Mouse (Mus musculus) neural tube, embryonic 12.5 days (tissue): ENCODE results near the gene Ell3. TPM values are rescaled to one million over a fixed set of nuclear protein-coding genes. Genes with fewer than 3 reads are reported as not detected.

ENCODE experiments used
- ATAC-seq: fragments of 200-750 bp; cut with Nextera tagmentation; 2 replicates; pipeline ENCODE4 v1.8.0; 2017; ENCODE audit warnings: low read depth, mild to moderate bottlenecking, moderate TSS enrichment, moderate library complexity; ENCODE audit not compliant: low FRiP score
- H3K27ac ChIP-seq: fragments of 300-500 bp; sonication (generic); 2 replicates; pipeline ENCODE4 v1.5.1; 2016
- H3K27me3 ChIP-seq: fragments of 300-500 bp; sonication (generic); replicated peaks from 2 replicates; pipeline ENCODE4 v1.6.1; 2016; ENCODE audit warnings: mild to moderate bottlenecking
- H3K36me3 ChIP-seq: fragments of 300-500 bp; sonication (generic); 2 replicates; pipeline ENCODE4 v1.6.1; 2016; ENCODE audit warnings: mild to moderate bottlenecking
- H3K4me1 ChIP-seq: fragments of 300-500 bp; sonication (generic); 2 replicates; pipeline ENCODE4 v1.6.1; 2016
- H3K4me2 ChIP-seq: fragments of 300-500 bp; sonication (generic); replicated peaks from 2 replicates; pipeline ENCODE4 v1.6.1; 2016; ENCODE audit warnings: mild to moderate bottlenecking
- H3K4me3 ChIP-seq: fragments of 300-500 bp; sonication (generic); 2 replicates; pipeline ENCODE4 v1.5.1; 2016
- H3K9ac ChIP-seq: fragments of 300-500 bp; sonication (generic); 2 replicates; pipeline ENCODE4 v1.6.1; 2016; ENCODE audit warnings: mild to moderate bottlenecking
- H3K9me3 ChIP-seq: fragments of 300-500 bp; sonication (generic); 2 replicates; pipeline ENCODE4 v1.6.1; 2016; ENCODE audit warnings: mild to moderate bottlenecking
- WGBS: fragments of 180-500 bp; shearing (Covaris S2); methylation state at CpG from one replicate; pipeline ENCODE4 v1.1.7; 2016; 5-methylcytosine and 5-hydroxymethylcytosine counted together
- microRNA-seq: library from miRNA; unstranded; fragments of <30 nt; microRNA quantifications from one replicate; pipeline ENCODE4, GENCODE M21; 2017
- polyA plus RNA-seq: library from polyadenylated mRNA; unstranded; fragments of >200 nt; fragmentation: Nextera tagmentation; extraction: Ambion mirVana; gene quantifications from 2 replicates; pipeline ENCODE4 v1.2.1, GENCODE M21; 2016

Gene Ell3
- polyA plus RNA-seq, 1 experiment from 2014 or later, result 2.5 TPM

- H3K9me3 ChIP-seq, result no peaks in the 10 kb centered on the region
- H3K9ac ChIP-seq, result peak overlapping the region; percentile 98; the same call in 1 of the 2 replicates
- H3K4me2 ChIP-seq, result peak overlapping the region; percentile 71
- no peak for ATAC-seq
- peaks cover 22% of the 10 kb centered on the region for H3K4me1 ChIP-seq
- H3K27ac ChIP-seq, result no peak overlapping the region
- peak overlapping the region; percentile 97 for H3K4me3 ChIP-seq
- H3K36me3 ChIP-seq, result peaks cover 17% of the 10 kb centered on the region; the same call in 1 of the 2 replicates
- WGBS, result 48% methylated on average over 3 of the region's 3 CpGs
- H3K27me3 ChIP-seq, result no peaks in the 10 kb centered on the region
Observed at GRCm38 (mm10) chr2:121415103-121415502, 29.0 kb downstream of the Ell3 start.

DNA sequence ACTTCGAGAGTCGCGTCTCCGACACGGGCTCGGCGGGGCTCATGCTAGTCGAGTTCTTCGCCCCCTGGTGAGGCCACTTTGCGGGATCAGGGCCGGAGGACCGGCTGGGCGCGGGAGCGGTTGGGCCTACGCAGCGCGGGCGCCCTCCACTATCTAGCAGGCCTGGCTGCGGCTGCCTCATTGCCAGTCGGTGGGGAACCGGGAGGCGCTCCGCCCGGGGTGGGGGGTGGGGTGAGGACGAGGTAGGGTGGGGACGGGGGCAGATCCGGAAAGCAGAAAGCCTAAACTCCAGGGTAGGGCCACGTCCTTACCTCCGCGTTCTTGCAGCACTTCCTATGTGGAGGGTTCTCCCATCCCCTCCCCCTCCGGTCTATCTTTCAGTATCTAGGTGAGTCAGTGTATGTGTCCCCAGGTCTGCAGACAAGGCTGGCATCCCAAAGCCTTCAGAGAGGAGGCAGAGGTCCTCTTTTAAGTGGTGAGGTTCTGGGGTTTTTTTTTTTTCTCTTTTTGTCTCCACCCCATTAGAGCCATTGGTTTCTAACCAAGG is 29.9 kb downstream of the Ell3 start:
- Histone ChIP-seq H3K4me2 (peak overlapping the region; percentile 71), H3K4me1 (peaks cover 22% of the 10 kb centered on the region), H3K27ac (peak overlapping the region; percentile 92), H3K9me3 (no peaks in the 10 kb centered on the region), H3K9ac (peak overlapping the region; percentile 98), H3K4me3 (peak overlapping the region; percentile 97), H3K36me3 (peaks cover 17% of the 10 kb centered on the region; the same call in 1 of the 2 replicates), H3K27me3 (no peaks in the 10 kb centered on the region)
- ATAC-seq, result peak; percentile 52
- WGBS, result 1% methylated on average over 32 of the region's 32 CpGs

- under 1% methylated on average over 68 of the region's 68 CpGs for WGBS
- H3K36me3 ChIP-seq, result peaks cover 13% of the 10 kb centered on the region; the same call in 1 of the 2 replicates
- peak; percentile 99 for ATAC-seq
- peak within 1 kb of the TSS; percentile 98 for H3K9ac ChIP-seq
- H3K27me3 ChIP-seq, result no peaks in the 10 kb centered on the region
- peaks cover 22% of the 10 kb centered on the region for H3K4me1 ChIP-seq
- H3K4me2 ChIP-seq, result peak within 1 kb of the TSS; percentile 71
- peak within 1 kb of the TSS; percentile 97 for H3K4me3 ChIP-seq
- peak within 1 kb of the TSS; percentile 92 for H3K27ac ChIP-seq
- H3K9me3 ChIP-seq, result no peaks in the 10 kb centered on the region
Observed at GRCm38 (mm10) chr2:121413387-121414042, 30.6 kb downstream of the Ell3 start, which contains the start of the genes Pdia3 and Catsper2. Gene Pdia3, plus strand, starts transcription at chr2:121413775. Gene Catsper2, minus strand, starts transcription at chr2:121413792.

DNA sequence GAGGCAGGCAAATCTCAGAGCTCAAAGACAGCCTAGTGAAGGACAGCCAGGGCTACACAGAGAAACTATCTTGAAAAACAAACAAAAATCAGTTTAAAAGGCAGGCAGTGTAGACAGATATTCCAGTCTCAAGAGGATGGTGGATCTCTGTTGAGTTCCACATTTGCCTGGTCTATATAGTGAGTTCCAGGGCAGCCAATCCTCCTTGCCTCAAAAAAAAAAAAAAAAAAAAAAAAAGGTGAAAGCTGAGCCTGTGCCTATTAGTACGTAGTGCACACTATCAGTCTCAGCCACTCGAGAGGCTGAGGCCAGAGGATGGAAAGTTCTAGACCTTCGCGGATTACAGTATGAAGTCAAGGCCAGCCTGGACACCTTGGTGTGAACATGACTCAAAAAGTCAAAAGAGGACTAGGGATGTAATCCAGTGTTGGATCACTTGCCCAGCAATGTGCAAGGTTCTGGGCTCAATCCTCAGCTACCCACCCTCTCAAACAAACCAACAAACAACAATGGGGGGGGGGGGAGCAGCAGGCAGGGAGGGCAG is 31.2 kb downstream of the Ell3 start:
- peaks cover 9% of the 10 kb centered on the region; the same call in 1 of the 2 replicates for H3K36me3 ChIP-seq
- H3K27ac ChIP-seq, result peak overlapping the region; percentile 92
- peak overlapping the region; percentile 71 for H3K4me2 ChIP-seq
- H3K27me3 ChIP-seq, result no peaks in the 10 kb centered on the region
- H3K9ac ChIP-seq, result peak overlapping the region; percentile 98
- H3K9me3 ChIP-seq, result no peaks in the 10 kb centered on the region
- no peak for ATAC-seq
- peak overlapping the region; percentile 97 for H3K4me3 ChIP-seq
- peaks cover 22% of the 10 kb centered on the region for H3K4me1 ChIP-seq
- 12% methylated on average over 4 of the region's 4 CpGs for WGBS

- ATAC-seq, result no peak
- H3K4me1 ChIP-seq, result no peaks in the 10 kb centered on the region
- H3K27me3 ChIP-seq, result no peaks in the 10 kb centered on the region
- H3K27ac ChIP-seq, result no peak overlapping the region
- H3K9ac ChIP-seq, result no peak overlapping the region
- H3K4me3 ChIP-seq, result no peak overlapping the region
- WGBS, result 31% methylated on average over 4 of the region's 4 CpGs
- H3K4me2 ChIP-seq, result no peak overlapping the region
- H3K9me3 ChIP-seq, result no peaks in the 10 kb centered on the region
- no peaks in the 10 kb centered on the region for H3K36me3 ChIP-seq
Observed at GRCm38 (mm10) chr2:121408160-121408559, 35.9 kb downstream of the Ell3 start.

DNA sequence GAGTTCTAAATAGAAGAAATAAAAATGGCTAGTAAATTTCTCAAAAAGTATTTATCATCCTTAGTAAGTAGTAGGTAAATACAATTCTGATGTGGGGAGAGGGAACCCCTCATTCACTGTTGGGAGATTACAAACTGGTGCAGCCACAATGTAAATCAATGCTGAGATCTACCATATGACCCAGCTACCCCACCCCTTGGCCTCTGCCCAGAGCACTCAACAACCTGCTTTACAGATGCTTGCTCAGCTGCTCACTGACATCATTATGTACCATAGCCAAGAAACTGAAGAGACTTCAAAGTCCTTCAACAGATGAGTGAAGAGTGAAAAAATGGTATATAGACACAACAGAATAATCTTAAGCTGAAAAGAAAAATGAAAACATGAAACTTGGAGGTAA is 40.8 kb downstream of the Ell3 start:
- ATAC-seq, result no peak

DNA sequence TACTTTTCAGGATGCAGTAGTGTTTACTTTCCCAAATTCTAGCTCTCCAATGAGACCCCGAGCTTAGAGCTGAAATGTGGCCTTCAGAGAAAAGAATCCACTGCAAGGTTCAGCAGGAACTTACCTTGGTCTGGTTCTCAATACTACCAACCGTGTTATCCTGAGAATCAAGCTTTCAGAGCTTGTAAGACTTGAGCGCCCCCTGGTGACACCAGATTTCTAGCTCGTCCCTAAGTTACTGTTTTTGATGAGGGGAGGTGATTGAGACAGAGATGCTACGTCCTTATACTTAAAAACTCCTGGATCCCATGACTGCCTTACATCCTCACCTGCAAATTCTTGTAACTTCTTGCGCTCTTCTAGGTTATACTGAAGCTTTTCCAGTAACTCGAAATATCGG is 47.5 kb downstream of the Ell3 start:
- no peak for ATAC-seq
- Histone ChIP-seq H3K4me2 (no peak overlapping the region), H3K27ac (no peak overlapping the region), H3K9me3 (no peaks in the 10 kb centered on the region), H3K4me3 (no peak overlapping the region), H3K27me3 (no peaks in the 10 kb centered on the region), H3K36me3 (no peaks in the 10 kb centered on the region), H3K9ac (no peak overlapping the region), H3K4me1 (no peaks in the 10 kb centered on the region)
- 14% methylated on average over 8 of the region's 8 CpGs for WGBS

More for the DNA sequence above, 40.8 kb downstream of the Ell3 start:
- Histone ChIP-seq H3K4me3 (no peak overlapping the region), H3K9me3 (no peaks in the 10 kb centered on the region), H3K4me2 (no peak overlapping the region), H3K27me3 (no peaks in the 10 kb centered on the region), H3K36me3 (no peaks in the 10 kb centered on the region), H3K27ac (no peak overlapping the region), H3K9ac (no peak overlapping the region), H3K4me1 (no peaks in the 10 kb centered on the region)

Small RNA genes lying within 50 kb of the gene (microRNA-seq; reads per million reads assigned to microRNA genes)
- not detected for gene Gm22953

Other genes with a start within 250 kb of the Ell3 start
- gene Trp53bp1, start 172.9 kb downstream of the Ell3 start, polyA plus RNA-seq, result 177 and 178 TPM in 2 replicates
- gene Map1a, start 154.7 kb downstream of the Ell3 start, polyA plus RNA-seq, result 10.3 and 12.6 TPM in 2 replicates
- gene Ppip5k1, start 88.9 kb downstream of the Ell3 start, polyA plus RNA-seq, result 13.0 and 13.1 TPM in 2 replicates
- gene Ckmt1, start 86.6 kb downstream of the Ell3 start, polyA plus RNA-seq, result 19.6 and 19.7 TPM in 2 replicates
- not detected in 2 replicates for gene Strc, start 57.1 kb downstream of the Ell3 start, polyA plus RNA-seq
- 497 and 518 TPM in 2 replicates for gene Pdia3, start 30.5 kb downstream of the Ell3 start, polyA plus RNA-seq
- 4.1 and 4.5 TPM in 2 replicates for gene Catsper2, start 30.5 kb downstream of the Ell3 start, polyA plus RNA-seq
- gene Serf2, start 4.9 kb upstream of the Ell3 start, polyA plus RNA-seq, result 470 and 490 TPM in 2 replicates
- gene Hypk, start 9.0 kb upstream of the Ell3 start, polyA plus RNA-seq, result 97.6 and 113 TPM in 2 replicates
- gene Serinc4, start 12.5 kb upstream of the Ell3 start, polyA plus RNA-seq, result 0.46 and 0.79 TPM in 2 replicates
- 74.2 and 77.8 TPM in 2 replicates for gene Mfap1b, start 29.8 kb upstream of the Ell3 start, polyA plus RNA-seq
- gene Mfap1a, start 62.4 kb upstream of the Ell3 start, polyA plus RNA-seq, result 32.0 and 35.3 TPM in 2 replicates
- gene Wdr76, start 62.4 kb upstream of the Ell3 start, polyA plus RNA-seq, result 8.1 and 8.5 TPM in 2 replicates